Comparison of ENCODE assay signal across 8 mouse cellular contexts in genomic region chr6:94401061-94401591, GRCm38 (mm10).
DNase-seq lines count a peak whose midpoint lies in the region; ATAC-seq lines count a peak whose summit lies in the region.

No protein-coding gene starts in this region.

- 0 out of 2 replicates have a peak, but pooled peaks cover 3% of the 10 kb centered on the region for H3K4me1 ChIP-seq in heart, embryonic 11.5 days (ENCODE audit: control insufficient read depth, insufficient read depth, low read length)
- H3K4me1 ChIP-seq in hindbrain, embryonic 16.5 days (ENCODE audit: control insufficient read depth, insufficient read depth, low read depth, low read length): peaks cover 13% of the 10 kb centered on the region
- peaks cover 19% of the 10 kb centered on the region for H3K4me1 ChIP-seq in limb, embryonic 12.5 days (replicated peaks)
- H3K4me1 ChIP-seq in stomach, embryonic 14.5 days (ENCODE audit: control insufficient read depth, insufficient read depth, low read length): peaks cover 9% of the 10 kb centered on the region; the same call in 1 of the 2 replicates

- ATAC-seq in heart, embryonic 11.5 days (replicated peaks; ENCODE audit: insufficient number of reproducible peaks, low FRiP score, low TSS enrichment): no peak
- peak; percentile 83 for ATAC-seq in hindbrain, embryonic 16.5 days
- peak; percentile 78 for ATAC-seq in limb, embryonic 12.5 days (ENCODE audit: insufficient number of reproducible peaks, insufficient read depth, low FRiP score, low TSS enrichment, low read depth)
- ATAC-seq in stomach, embryonic 14.5 days (ENCODE audit: insufficient number of reproducible peaks, insufficient read depth, low FRiP score, low read depth): no peak

- no peak overlapping the region for H3K27ac ChIP-seq in heart, embryonic 11.5 days (ENCODE audit: low read depth, low read length)
- H3K27ac ChIP-seq in hindbrain, embryonic 16.5 days (ENCODE audit: low read depth, low read length): peak overlapping the region; percentile 67
- H3K27ac ChIP-seq in limb, embryonic 12.5 days: no peak overlapping the region
- H3K27ac ChIP-seq in stomach, embryonic 14.5 days (ENCODE audit: low read length): no peak overlapping the region

- no peaks in the 10 kb centered on the region for H3K36me3 ChIP-seq in heart, embryonic 11.5 days (ENCODE audit: control insufficient read depth, insufficient read depth, low read length)
- no peaks in the 10 kb centered on the region for H3K36me3 ChIP-seq in hindbrain, embryonic 16.5 days (ENCODE audit: control insufficient read depth, insufficient read depth, low read length)
- H3K36me3 ChIP-seq in limb, embryonic 12.5 days: no peaks in the 10 kb centered on the region
- no peaks in the 10 kb centered on the region for H3K36me3 ChIP-seq in stomach, embryonic 14.5 days (ENCODE audit: control insufficient read depth, insufficient read depth, low read length)

- no peaks in the 10 kb centered on the region for H3K9me3 ChIP-seq in heart, embryonic 11.5 days (replicated peaks; ENCODE audit: control insufficient read depth, low read length)
- H3K9me3 ChIP-seq in hindbrain, embryonic 16.5 days (ENCODE audit: control insufficient read depth, low read length): no peaks in the 10 kb centered on the region
- no peaks in the 10 kb centered on the region for H3K9me3 ChIP-seq in limb, embryonic 12.5 days
- no peaks in the 10 kb centered on the region for H3K9me3 ChIP-seq in stomach, embryonic 14.5 days (ENCODE audit: control insufficient read depth, low read depth, low read length)

- peak overlapping the region; percentile 0; the same call in 1 of the 2 replicates for H3K4me2 ChIP-seq in heart, embryonic 11.5 days
- peak overlapping the region; percentile 57 for H3K4me2 ChIP-seq in hindbrain, embryonic 16.5 days (ENCODE audit: low read length)
- peak overlapping the region; percentile 55 for H3K4me2 ChIP-seq in limb, embryonic 12.5 days
- H3K4me2 ChIP-seq in stomach, embryonic 14.5 days (replicated peaks; ENCODE audit: low read depth, low read length): peak overlapping the region; percentile 24

- H3K4me3 ChIP-seq in heart, embryonic 11.5 days (ENCODE audit: low read depth, low read length): no peak overlapping the region
- peak overlapping the region; percentile 27; the same call in 1 of the 2 replicates for H3K4me3 ChIP-seq in hindbrain, embryonic 16.5 days (ENCODE audit: low read length)
- H3K4me3 ChIP-seq in limb, embryonic 12.5 days (replicated peaks): peak overlapping the region; percentile 11
- no peak overlapping the region for H3K4me3 ChIP-seq in stomach, embryonic 14.5 days (ENCODE audit: low read depth, low read length)

- no peak for DNase-seq in heart, adult 8-10 months (ENCODE audit: low spot score)
- peak; percentile 85 for DNase-seq in embryo, embryonic 10 days (ENCODE audit: low spot score)
- no peak for DNase-seq in lung, postnatal 36 days
- no peak for DNase-seq in gastrocnemius, postnatal 36 days

- H3K9ac ChIP-seq in heart, embryonic 11.5 days (ENCODE audit: low read depth, low read length): no peak overlapping the region
- H3K9ac ChIP-seq in hindbrain, embryonic 16.5 days (ENCODE audit: low read depth, low read length): peak overlapping the region; percentile 48
- no peak overlapping the region for H3K9ac ChIP-seq in limb, embryonic 12.5 days (replicated peaks)
- no peak overlapping the region for H3K9ac ChIP-seq in stomach, embryonic 14.5 days (replicated peaks; ENCODE audit: low read depth, low read length)

- intact Hi-C loops in gastrocnemius, postnatal 36 days (cut with DNase I): no loop called here

- no peaks in the 10 kb centered on the region for H3K27me3 ChIP-seq in heart, embryonic 11.5 days (ENCODE audit: control insufficient read depth, insufficient read depth, low read length)
- no peaks in the 10 kb centered on the region for H3K27me3 ChIP-seq in hindbrain, embryonic 16.5 days (replicated peaks; ENCODE audit: control insufficient read depth, insufficient read depth, low read length)
- H3K27me3 ChIP-seq in limb, embryonic 12.5 days: peaks cover 11% of the 10 kb centered on the region
- H3K27me3 ChIP-seq in stomach, embryonic 14.5 days (ENCODE audit: control insufficient read depth, insufficient read depth, low read length): no peaks in the 10 kb centered on the region

- WGBS in heart, embryonic 11.5 days (ENCODE audit: insufficient replicate concordance): 57% methylated on average over 14 of the region's 14 CpGs
- 18% methylated on average over 14 of the region's 14 CpGs for WGBS in hindbrain, embryonic 16.5 days
- WGBS in limb, embryonic 12.5 days: 5% methylated on average over 14 of the region's 14 CpGs
- WGBS in stomach, embryonic 14.5 days: 23% methylated on average over 14 of the region's 14 CpGs

Comparison
In these comparisons a context has a peak if more than half of its experiments do, and no peak if none do; other contexts are left out.
1. ATAC-seq: peak in hindbrain, embryonic 16.5 days (single experiment) and limb, embryonic 12.5 days (single experiment); none in heart, embryonic 11.5 days (single experiment) and stomach, embryonic 14.5 days (single experiment).
2. H3K4me2 ChIP-seq: peak in every context shown above with its lines; median percentile 57 in hindbrain, embryonic 16.5 days; 55 in limb, embryonic 12.5 days; 24 in stomach, embryonic 14.5 days; 0 in heart, embryonic 11.5 days.
3. H3K4me3 ChIP-seq: peak in hindbrain, embryonic 16.5 days (single experiment) and limb, embryonic 12.5 days (single experiment); none in heart, embryonic 11.5 days (single experiment) and stomach, embryonic 14.5 days (single experiment).